Mouse (Mus musculus) heart, adult 2 months (tissue): ENCODE measurements at regions not wholly inside any gene's neighbourhood (a gene's known extent, or its start where the extent isn't known, plus 50 kb on each side); places are given as distances from the start of the nearest gene placed in this dataset.
"Not testable (repeated sequence)": the region's sequence is repeated elsewhere in the genome, so short reads cannot be mapped to it uniquely, and the experiment has no call there.

Experiments used
- DNase-seq, 2 experiments: peaks; one replicate each; pipeline ENCODE4 v3.0.0; 2021
- H3K27ac ChIP-seq: fragments of 200-600 bp; 2 replicates; pipeline ENCODE4 v1.8.1; 2022
- H3K27me3 ChIP-seq: fragments of 200-500 bp; 2 replicates; pipeline ENCODE4 v1.6.1; 2012; ENCODE audit warnings: mild to moderate bottlenecking, low read length, inconsistent platforms, mixed read lengths; ENCODE audit not compliant: control insufficient read depth, insufficient read depth
- H3K36me3 ChIP-seq: fragments of 200-500 bp; 2 replicates; pipeline ENCODE4 v1.6.1; 2012; ENCODE audit warnings: low read length, inconsistent platforms; ENCODE audit not compliant: control insufficient read depth, insufficient read depth
- H3K4me1 ChIP-seq: fragments of 200-500 bp; 2 replicates; pipeline ENCODE4 v1.6.1; 2011; ENCODE audit warnings: low read length; ENCODE audit not compliant: control insufficient read depth, insufficient read depth
- H3K4me3 ChIP-seq: fragments of 200-600 bp; 2 replicates; pipeline ENCODE4 v1.8.1; 2022
- H3K79me2 ChIP-seq: fragments of 200-500 bp; replicated peaks from 2 replicates; pipeline ENCODE4 v1.6.1; 2012; ENCODE audit warnings: mild to moderate bottlenecking, inconsistent platforms, low read length, moderate library complexity, mixed read lengths; ENCODE audit not compliant: control insufficient read depth, insufficient read depth
- H3K9ac ChIP-seq: fragments of 200-500 bp; 2 replicates; pipeline ENCODE4 v1.6.1; 2012; ENCODE audit warnings: low read depth, mild to moderate bottlenecking, control low read depth, inconsistent platforms, low read length, mixed read lengths
- CTCF ChIP-seq: fragments of 200-600 bp; IDR thresholded peaks from 2 replicates; pipeline ENCODE4 v1.8.1; 2022; ENCODE audit warnings: antibody characterized with exemption, mild to moderate bottlenecking, moderate library complexity
- EP300 ChIP-seq: fragments of 200-500 bp; IDR thresholded peaks from 2 replicates; pipeline ENCODE4 v1.6.1; 2011; ENCODE audit warnings: low read depth, low read length, control low read depth; ENCODE audit not compliant: insufficient read depth
- POLR2A ChIP-seq: fragments of 200-500 bp; IDR thresholded peaks from 2 replicates; pipeline ENCODE4 v1.6.1; 2011; ENCODE audit warnings: mild to moderate bottlenecking, low read depth, low read length, control low read depth; ENCODE audit not compliant: insufficient read depth
- WGBS: fragments of 180-500 bp; shearing (Covaris S2); methylation state at CpG from one replicate; pipeline ENCODE4 v1.1.7; 2018; 5-methylcytosine and 5-hydroxymethylcytosine counted together
- intact Hi-C: fragments of 180-260 bp; cut with DNase I; formaldehyde crosslinking; loops from one replicate; pipeline ENCODE4 v1.15.1; 2025

DNA sequence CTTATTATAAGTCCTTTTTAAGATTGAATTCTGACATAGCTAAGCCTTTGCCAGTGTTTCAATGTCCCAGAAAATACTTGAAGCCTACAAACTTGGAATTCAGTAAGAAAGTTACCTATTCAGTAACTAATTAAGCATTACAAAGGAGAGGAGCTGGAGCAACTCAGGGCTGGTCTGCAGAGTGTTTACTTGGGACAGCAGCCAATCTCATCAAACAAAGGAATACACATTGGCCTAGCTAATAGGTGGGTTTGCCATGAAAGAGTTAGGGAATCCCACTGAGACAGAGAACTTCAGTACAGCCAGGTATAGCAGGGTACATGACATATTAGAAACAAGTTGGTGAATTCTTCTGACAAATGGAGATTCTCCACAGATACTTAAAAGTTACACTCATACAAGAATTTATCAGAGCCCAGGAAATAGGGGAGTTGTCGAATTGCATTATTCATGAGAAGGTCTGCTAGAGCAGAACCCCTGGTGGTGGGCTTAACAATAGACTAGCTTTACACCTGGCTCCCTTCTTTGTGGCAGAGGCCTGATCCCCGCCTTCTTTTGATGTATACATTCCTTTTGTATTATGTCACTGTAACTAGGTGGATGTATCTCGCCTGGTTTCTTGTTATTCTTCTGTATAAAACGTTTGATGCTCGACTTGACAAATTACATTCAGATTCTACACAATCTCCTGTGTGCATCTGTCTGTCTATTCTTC is 525.2 kb downstream of the 4930447F04Rik start:
- H3K27ac ChIP-seq, DNase-seq, H3K36me3 ChIP-seq, H3K4me1 ChIP-seq, H3K27me3 ChIP-seq, intact Hi-C loops, H3K9ac ChIP-seq, H3K4me3 ChIP-seq, H3K79me2 ChIP-seq: not testable (repeated sequence)
- WGBS = 41% methylated on average over 5 of the region's 5 CpGs

DNA sequence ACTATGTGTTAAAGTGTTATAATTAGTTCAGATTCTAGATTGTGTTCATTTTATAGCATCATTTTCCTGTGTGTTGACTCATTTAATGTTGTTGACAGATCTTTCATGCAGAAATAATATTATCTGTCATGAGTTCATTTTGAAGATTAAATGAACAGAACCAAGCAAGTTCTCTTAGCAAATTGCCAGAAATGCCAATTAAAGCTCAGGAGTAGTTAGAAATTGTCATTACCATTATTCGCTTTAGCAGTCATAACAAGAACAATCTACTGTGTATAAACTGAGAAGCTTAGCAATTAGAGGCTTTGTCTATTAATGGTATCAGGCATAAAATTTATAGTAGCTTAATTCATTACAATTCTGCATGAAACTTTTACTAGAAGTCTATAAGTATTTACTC is 534.2 kb downstream of the 4930447F04Rik start:
- no peaks in the 10 kb centered on the region for H3K4me1 ChIP-seq
- intact Hi-C loops = no loop called here
- no peaks in the 10 kb centered on the region for H3K27me3 ChIP-seq
- TF ChIP-seq EP300 = no peak
- no peak for TF ChIP-seq POLR2A
- no peak for TF ChIP-seq CTCF
- no peak overlapping the region for H3K4me3 ChIP-seq
- DNase-seq = no peak
- H3K36me3 ChIP-seq = no peaks in the 10 kb centered on the region
- no peak overlapping the region for H3K27ac ChIP-seq
- no peaks in the 10 kb centered on the region for H3K79me2 ChIP-seq
- WGBS = 88% methylated on average over 1 of the region's 1 CpGs
- H3K9ac ChIP-seq = no peak overlapping the region

DNA sequence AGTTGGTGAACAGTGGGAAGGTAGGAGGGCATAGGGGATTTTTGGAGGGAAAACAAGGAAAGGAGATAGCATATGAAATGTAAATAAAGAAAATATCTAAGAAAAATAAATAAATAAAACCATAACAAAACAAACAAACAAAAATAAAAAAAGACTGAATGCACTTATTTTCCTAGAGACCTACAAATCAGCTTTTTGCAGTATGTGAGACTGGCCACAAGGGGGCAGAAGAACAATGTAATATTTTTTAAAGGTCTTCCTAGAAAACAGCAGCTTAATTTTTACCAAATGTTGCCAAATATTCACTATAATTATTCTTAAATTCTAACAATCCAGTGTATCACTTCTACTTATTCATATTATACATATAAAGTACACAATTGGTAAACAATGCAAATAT is 569.4 kb downstream of the 4930447F04Rik start:
- H3K4me1 ChIP-seq = no peaks in the 10 kb centered on the region
- H3K27ac ChIP-seq = no peak overlapping the region
- no peaks in the 10 kb centered on the region for H3K27me3 ChIP-seq
- intact Hi-C loops = no loop called here
- H3K36me3 ChIP-seq = no peaks in the 10 kb centered on the region
- H3K4me3 ChIP-seq = no peak overlapping the region
- DNase-seq = no peak
- H3K79me2 ChIP-seq = no peaks in the 10 kb centered on the region
- H3K9ac ChIP-seq = no peak overlapping the region
- TF ChIP-seq CTCF (peak; percentile 68), EP300 (no peak)

DNA sequence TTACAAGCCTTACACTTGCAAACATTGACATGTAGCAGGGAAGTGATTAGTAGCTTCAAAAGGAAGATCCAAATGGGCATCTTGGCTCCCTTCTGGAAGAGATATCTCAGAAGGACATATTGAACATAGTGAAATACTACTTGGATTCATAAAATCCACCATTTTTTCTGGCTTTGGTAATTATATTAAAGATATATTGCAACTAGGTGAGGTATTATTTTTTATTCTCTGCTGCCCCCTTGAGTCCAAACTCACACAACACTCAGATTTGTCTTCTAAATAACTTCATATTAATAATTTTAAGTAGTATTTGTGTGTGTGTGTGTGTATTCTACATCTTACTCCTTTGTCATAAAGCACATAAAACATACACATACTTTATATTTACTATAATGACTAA is 588.5 kb downstream of the 4930447F04Rik start:
- H3K27ac ChIP-seq = no peak overlapping the region
- H3K4me1 ChIP-seq = no peaks in the 10 kb centered on the region
- no peaks in the 10 kb centered on the region for H3K27me3 ChIP-seq
- H3K36me3 ChIP-seq = no peaks in the 10 kb centered on the region
- intact Hi-C loops = no loop called here
- no peak for DNase-seq
- no peak overlapping the region for H3K4me3 ChIP-seq
- no peak overlapping the region for H3K9ac ChIP-seq
- H3K79me2 ChIP-seq = no peaks in the 10 kb centered on the region
- TF ChIP-seq POLR2A (no peak), EP300 (no peak), CTCF (no peak)
